Mouse (Mus musculus) erythroid progenitor cell, adult 5-6 weeks (primary cell): ENCODE measurements around the gene Sgsm1. TPM values are rescaled to one million over a fixed set of nuclear protein-coding genes. Genes with fewer than 3 reads are reported as not detected.

ENCODE experiments used
- ATAC-seq: replicated peaks from 2 replicates; pipeline ENCODE4 v1.8.0; 2016; ENCODE audit warnings: moderate number of reproducible peaks, mild to moderate bottlenecking, moderate TSS enrichment, inconsistent platforms; ENCODE audit not compliant: poor library complexity, low FRiP score, severe bottlenecking
- total RNA-seq, 2 experiments: library from RNA; stranded (forward) in 1 of 2; stranded (reverse) in 1 of 2; fragments of 150-400 nt in 1 of 2; fragments of 186-747, 209-891 nt in 1 of 2; gene quantifications; 2 replicates each; pipeline versions ENCODE4 v1.2.3 to v1.2.4; 2015 to 2017; ENCODE audit warnings: low replicate concordance in 2 of 2

Gene Sgsm1
- total RNA-seq, 2 experiments from 2014 or later, result not detected

DNA sequence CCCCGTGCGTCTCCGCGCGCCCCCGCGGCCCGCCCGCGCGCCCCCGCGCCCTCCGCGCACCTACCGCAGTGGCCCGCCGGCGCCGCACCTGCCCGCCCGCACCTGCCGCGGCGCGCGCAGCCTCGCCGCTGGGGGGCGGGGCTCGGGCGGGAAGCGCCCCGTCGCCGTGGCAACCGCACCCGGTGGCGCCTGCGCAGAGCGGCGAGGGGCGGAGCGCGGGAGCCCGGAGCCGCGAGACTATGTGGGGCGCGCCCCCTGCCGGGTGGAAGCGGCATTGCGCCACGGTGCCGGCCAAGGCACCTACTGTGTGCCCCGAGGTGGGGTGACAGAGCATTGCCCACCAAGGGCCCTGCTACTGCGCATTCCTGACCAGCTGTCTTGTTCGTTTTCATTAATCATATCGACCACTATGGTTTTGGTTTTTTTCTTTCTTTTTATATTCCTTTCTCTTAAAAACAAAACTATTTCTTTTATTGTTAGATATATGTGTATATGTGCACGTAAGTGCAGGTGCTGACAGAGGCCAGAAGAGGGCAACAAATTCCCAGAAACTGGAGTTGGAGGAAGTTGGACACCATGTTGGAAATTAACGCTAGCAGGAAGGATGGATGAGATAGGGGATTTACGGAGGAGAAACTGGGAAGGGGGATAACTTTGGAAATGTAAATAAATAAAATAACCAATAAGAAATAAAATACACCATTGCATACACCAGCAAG is 89.3 kb downstream of the Sgsm1 start, which contains the start of gene 2900026A02Rik:
Gene 2900026A02Rik, minus strand, starts transcription at position 90 of the 719 bp plus-strand sequence.
- ATAC-seq, result no peak

GRCm38 (mm10) chr5:113220383-113221146 is 90.0 kb downstream of the Sgsm1 start:
- no peak for ATAC-seq

- no peak for ATAC-seq
These were observed 90.7 kb downstream of the Sgsm1 start for GRCm38 (mm10) chr5:113219876-113220275.

- no peak for ATAC-seq
These were observed 91.1 kb downstream of the Sgsm1 start for GRCm38 (mm10) chr5:113219450-113219849.

GRCm38 (mm10) chr5:113218617-113219235 is 91.9 kb downstream of the Sgsm1 start:
- ATAC-seq, result no peak

- no peak for ATAC-seq
These were observed 93.5 kb downstream of the Sgsm1 start for GRCm38 (mm10) chr5:113217076-113217475.

GRCm38 (mm10) chr5:113216328-113216960 is 94.1 kb downstream of the Sgsm1 start:
- ATAC-seq, result no peak

- no peak for ATAC-seq
These were observed 95.0 kb downstream of the Sgsm1 start for GRCm38 (mm10) chr5:113215610-113216011.

GRCm38 (mm10) chr5:113214455-113214854 is 96.1 kb downstream of the Sgsm1 start:
- no peak for ATAC-seq

DNA sequence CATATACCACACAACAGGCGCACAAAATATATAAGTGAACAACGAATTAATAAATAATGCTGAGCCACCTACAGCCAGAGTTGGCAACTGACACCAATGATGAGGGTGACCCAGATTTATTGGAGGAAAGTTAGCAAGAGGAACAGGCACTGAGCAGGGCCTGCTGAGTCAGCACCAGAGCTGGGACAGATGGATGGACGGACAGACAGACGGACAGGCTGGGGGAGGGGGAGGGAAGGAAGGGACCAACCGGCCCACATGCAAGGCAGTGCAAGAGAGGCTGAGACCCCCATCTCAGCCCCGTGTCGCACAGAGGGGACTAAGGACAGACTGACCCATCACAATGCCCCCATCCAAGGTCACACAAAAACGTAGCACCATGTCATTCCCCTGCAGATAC is 96.5 kb downstream of the Sgsm1 start:
- ATAC-seq, result no peak

GRCm38 (mm10) chr5:113212156-113212835 is 98.3 kb downstream of the Sgsm1 start:
- ATAC-seq, result no peak; the same call in 1 of the 2 replicates

DNA sequence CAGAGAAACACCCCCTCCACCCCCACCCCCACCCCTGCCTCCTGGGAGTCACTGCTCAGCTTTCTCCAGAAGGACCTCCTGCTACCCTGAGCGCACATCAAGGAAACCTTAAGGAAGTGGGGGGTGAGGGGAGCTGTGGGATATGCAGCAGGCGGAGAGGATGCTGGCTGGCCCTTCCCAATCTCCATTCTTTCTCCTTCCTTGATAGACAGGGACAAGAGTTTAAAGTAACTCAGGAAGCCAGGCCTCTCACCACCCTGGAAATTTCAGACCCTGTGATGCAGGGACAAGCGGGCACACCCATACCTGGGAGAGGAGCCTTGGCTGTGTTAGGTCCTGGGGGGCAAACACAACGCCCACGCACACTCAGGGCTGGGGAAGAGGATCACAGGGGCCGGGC is 100.3 kb downstream of the Sgsm1 start:
- no peak for ATAC-seq

DNA sequence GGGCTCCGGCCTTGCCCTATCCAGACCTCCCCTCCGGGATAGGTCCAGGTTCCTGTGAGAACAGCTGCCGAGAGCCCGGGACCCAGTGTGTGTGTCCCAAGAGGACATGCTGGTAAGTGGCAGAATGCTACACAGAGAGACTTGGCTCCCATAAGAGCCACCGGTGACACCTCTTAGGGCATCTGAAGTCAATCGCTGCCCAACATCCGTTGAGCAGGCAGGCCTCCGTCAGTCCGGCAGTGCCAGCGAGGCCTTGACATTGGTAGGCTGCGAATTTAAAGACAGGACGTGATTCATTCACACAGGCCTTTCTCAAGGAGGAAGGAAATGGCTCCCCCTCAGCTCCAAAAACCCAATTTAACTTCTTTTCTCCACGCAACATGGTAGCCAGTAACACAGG is 100.7 kb downstream of the Sgsm1 start:
- no peak for ATAC-seq

DNA sequence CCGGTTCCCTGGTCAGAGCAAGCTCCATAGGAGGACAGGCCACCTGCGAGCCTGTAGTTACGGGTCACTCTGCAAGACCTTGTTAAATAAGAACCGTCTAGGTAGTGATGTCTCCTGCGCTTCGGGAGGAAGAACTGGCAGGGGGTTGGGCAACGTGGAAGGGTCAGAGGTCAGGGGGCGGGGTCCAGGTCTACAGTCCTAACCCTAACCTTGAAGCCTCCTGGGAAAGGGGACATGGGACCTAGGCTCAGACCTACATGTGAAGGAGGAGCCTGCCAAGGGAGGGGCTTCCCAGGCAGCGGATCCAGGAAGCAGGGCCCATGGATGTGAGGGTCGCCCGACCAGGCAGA is 101.2 kb downstream of the Sgsm1 start:
- no peak for ATAC-seq

DNA sequence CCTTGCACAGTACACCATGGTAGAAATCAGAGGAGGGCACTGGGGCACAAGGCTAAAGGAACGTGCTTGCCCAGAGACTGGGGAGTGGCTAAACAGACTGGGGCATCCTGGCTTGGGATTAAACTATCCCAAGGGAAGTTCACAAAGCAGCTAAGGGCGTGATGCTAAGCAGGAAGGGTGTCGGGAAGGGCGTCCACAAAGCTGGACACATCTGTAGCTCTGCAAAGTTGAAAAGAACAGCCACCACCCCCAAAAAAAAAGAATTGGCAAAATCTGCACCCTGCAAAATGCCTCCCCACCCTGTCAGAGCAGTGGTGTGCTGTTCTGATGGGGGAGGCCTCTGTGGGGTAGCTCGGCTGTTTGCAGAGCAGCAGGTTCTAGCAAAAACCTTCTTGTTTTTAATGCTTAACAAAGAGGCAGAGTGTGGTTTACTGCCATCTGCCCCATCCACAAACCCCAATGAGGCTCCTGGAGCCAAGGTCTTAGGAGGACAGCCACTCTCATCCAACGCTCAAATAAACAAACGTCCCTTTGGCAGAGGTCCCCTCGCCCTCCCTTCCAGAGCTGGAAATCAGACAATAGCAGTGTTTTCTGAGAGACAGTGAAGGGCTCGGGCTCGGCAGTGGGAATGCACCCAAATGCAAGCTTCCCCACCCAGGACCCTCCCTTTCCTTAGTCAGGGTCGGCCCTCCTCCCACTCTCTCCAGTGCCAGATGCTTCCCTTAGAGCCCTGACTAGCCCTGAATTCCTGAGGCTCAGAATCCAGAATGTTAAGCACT is 101.8 kb downstream of the Sgsm1 start:
- ATAC-seq, result no peak

DNA sequence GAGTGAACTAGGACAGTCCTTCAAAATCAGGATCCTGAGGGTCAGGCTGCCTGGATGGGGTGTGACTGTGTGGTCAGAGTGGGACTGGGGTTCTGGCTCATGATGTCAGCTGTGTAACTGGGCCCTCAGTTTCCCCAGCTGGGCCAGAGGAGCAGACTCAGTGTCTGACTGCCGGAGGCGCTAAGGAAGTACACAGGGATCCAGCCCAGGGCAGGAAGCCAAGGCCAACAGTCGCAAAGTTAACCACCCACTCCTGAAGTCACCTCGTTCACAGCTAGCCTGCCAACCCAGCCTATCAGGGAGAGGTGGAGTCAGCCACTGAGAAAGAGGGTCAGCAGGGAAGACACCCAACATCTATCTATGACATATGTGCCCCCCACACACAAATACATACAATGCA is 102.5 kb downstream of the Sgsm1 start:
- ATAC-seq, result no peak

GRCm38 (mm10) chr5:113206670-113207352 is 103.8 kb downstream of the Sgsm1 start:
- no peak for ATAC-seq

DNA sequence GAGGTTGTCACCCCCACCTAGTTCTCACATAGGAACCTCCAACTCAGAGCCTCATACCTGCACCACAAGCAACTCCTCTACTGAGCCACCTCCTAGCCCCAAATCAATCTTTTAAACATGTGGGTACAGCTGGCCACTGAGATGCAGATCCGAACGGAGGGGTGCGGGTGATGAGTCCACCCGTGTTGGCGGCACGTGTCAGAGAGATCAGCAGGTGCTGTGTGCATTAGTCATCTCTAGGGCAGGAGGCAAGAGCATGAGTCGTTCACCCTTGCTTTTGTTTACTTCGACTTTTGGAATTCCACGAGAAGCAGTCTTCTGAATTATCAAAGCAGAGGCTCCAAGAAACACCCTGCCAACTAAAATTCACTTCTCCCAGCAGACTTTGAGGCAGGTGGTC is 106.4 kb downstream of the Sgsm1 start:
- no peak for ATAC-seq

DNA sequence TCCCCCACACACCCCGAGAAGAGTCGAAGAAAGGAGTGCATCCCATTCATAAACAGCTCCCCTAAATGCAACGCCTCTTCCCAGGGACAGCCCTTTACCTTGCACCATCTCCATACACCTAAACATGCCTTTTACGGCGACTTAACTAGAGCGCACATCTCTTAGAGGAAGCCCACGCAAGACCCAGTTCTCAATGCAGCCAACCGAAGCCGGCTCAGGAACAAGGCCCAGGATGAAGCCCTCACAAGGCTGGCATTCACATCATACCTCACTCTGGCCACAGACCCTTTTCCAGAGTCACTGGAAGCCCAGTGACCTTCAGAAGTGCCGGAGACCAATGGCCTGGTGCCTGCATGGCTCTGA is 110.8 kb downstream of the Sgsm1 start:
- ATAC-seq, result no peak
